Mouse (Mus musculus): ENCODE measurements around the gene Vwc2.

- TF ChIP-seq CTCF (IDR thresholded peaks at IDR 0.05; ENCODE audit: control insufficient read depth, insufficient read depth, insufficient read length), result no peak
- TF ChIP-seq USF1 (IDR thresholded peaks at IDR 0.05; ENCODE audit: low read depth), result no peak
- TF ChIP-seq MAX (IDR thresholded peaks at IDR 0.05), result no peak
- no peak for TF ChIP-seq MYOG (IDR thresholded peaks at IDR 0.05; ENCODE audit: control insufficient read depth, extremely low read depth, insufficient read length)
- no peak for TF ChIP-seq MYOD1 (IDR thresholded peaks at IDR 0.05; ENCODE audit: control insufficient read depth, insufficient read length, low read depth)
- no peak for TF ChIP-seq CEBPB (IDR thresholded peaks at IDR 0.05; ENCODE audit: low read depth)
These were observed 5.1 kb upstream of the Vwc2 start for GRCm38 (mm10) chr11:11108922-11109321.

Measured in C2C12 (cell line).